Mouse (Mus musculus): ENCODE results near the gene Slc5a11. TPM values are rescaled to one million over a fixed set of nuclear protein-coding genes. Genes with fewer than 3 reads are reported as not detected.

Gene Slc5a11
- total RNA-seq, 2 experiments from 2014 or later = 0.17 to 0.42 TPM

DNA sequence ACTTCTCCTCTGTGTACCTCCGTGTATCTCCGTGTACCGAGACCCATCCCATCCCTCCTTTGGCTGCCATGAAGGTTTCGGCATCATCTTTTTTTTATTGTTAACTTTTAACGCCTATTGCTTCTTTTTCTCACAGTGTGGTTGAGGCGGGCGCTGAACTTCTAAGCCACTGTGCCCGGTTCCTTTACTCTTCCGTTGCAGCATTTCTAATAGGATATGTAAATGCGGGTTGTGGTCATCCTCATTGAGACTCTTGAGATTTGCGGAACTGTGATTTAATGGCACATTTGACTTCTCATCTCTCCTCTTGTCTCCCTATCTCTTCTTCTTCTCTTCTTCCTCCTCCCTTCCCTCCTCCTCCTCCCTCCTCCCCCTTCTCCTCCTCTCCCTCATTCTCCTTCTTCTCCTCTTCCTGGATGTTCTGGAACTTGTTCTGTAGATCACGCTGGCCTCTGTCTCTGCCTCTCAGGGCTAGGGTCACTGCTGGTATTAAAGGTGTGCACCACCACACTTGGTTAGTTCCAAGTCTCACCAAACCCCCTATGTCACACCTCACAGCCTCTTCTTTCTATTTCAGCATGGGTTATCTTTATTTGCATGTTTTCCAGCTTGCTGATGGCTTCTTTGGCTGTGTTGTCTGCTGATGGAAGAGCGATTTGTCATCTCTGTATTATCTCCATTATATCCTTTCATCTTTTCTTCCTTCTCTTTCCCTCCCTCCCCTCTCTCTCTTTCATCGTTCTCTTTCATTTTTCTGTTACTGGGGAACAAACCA lies 39.8 kb downstream of the Slc5a11 start:
- no peak for DNase-seq (ENCODE audit: low spot score in 2 of 2)
- intact Hi-C loops (cut with DNase I) = no loop called here

GRCm38 (mm10) chr7:123258103-123258502 lies 43.5 kb downstream of the Slc5a11 start:
- no peak for DNase-seq (ENCODE audit: low spot score in 2 of 2)
- intact Hi-C loops (cut with DNase I) = no loop called here

- intact Hi-C loops (cut with DNase I) = no loop called here
- no peak for DNase-seq (ENCODE audit: low spot score in 2 of 2)
Measured at GRCm38 (mm10) chr7:123273056-123273455, 58.5 kb downstream of the Slc5a11 start.

- intact Hi-C loops (cut with DNase I) = no loop called here
- DNase-seq (ENCODE audit: low spot score in 2 of 2) = no peak
Measured at GRCm38 (mm10) chr7:123276568-123276967, 62.0 kb downstream of the Slc5a11 start.

- intact Hi-C loops (cut with DNase I) = no loop called here
- DNase-seq (ENCODE audit: low spot score in 2 of 2) = no peak
Measured at GRCm38 (mm10) chr7:123279797-123280196, 65.2 kb downstream of the Slc5a11 start.

GRCm38 (mm10) chr7:123283826-123284225 lies 69.2 kb downstream of the Slc5a11 start:
- intact Hi-C loops (cut with DNase I) = no loop called here
- DNase-seq (ENCODE audit: low spot score in 2 of 2) = peak; percentile 28 to 32

DNA sequence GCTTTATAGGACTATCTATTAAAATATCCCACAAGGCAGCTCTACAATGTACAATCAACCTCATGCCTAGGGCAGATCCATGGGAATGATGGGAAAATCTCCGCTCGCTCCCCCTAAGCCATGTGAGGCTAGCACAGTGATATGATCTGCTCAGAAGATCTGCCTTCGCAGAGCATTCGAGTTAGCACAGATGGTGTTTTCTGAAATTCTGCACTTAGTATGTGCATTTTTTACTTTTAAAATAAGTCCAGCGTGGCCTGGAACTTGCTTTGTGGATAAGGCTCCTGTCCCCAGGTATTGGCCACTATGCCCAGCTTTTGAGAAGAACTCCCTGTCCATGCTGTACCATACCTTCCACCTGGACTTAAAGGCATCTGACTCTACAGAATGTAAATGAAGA lies 71.3 kb downstream of the Slc5a11 start:
- peak in 1 of 2 experiments; percentile 15 for DNase-seq (ENCODE audit: low spot score in 2 of 2)
- intact Hi-C loops (cut with DNase I) = no loop called here

DNA sequence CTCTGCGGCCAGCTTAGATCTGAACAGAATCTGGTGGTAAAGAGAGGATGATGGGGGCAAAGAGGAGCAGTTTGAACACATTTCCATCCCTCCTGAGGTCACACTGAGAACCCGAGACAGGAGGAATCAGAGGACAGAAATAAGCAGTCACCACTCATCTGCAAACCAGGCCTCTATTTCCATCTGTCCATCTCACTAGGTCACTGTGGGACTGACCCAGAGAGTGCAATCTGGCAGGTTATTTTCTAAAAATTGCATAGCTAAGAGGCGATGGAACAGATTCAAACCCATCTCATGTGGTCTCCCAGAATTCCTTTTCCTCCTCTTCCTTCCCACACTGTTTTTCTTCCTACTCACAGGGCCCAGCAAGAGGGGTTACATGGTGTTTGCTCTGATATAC lies 73.3 kb downstream of the Slc5a11 start:
- DNase-seq (ENCODE audit: low spot score in 2 of 2) = no peak
- intact Hi-C loops (cut with DNase I) = no loop called here

GRCm38 (mm10) chr7:123289176-123289575 lies 74.6 kb downstream of the Slc5a11 start:
- intact Hi-C loops (cut with DNase I) = no loop called here

DNA sequence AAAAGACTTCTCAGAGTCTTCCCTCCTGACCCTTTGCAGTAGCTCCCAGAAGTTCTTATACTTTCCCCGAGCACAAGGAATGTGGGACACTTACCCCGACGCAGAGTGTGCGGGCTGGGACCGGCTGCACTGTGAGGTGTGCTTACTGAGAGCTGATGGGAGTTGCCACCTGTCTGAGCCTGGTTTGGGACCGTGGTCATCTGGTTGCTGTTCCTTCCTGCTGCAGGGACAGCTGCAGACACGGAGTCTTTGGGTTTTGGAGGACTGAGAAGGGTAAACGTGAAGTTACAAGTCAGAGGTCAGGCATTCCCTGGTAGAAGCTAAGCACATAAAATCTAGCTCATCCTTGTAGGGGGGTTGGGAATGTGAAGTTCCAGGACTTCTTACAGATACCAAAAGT lies 77.4 kb downstream of the Slc5a11 start:
- DNase-seq (ENCODE audit: low spot score in 2 of 2) = no peak
- intact Hi-C loops (cut with DNase I) = no loop called here

More at GRCm38 (mm10) chr7:123289176-123289575, 74.6 kb downstream of the Slc5a11 start:
- no peak for DNase-seq (ENCODE audit: low spot score in 2 of 2)

GRCm38 (mm10) chr7:123293898-123294297 lies 79.3 kb downstream of the Slc5a11 start:
- DNase-seq (ENCODE audit: low spot score in 2 of 2) = no peak
- intact Hi-C loops (cut with DNase I) = no loop called here

- no peak for DNase-seq (ENCODE audit: low spot score in 2 of 2)
- intact Hi-C loops (cut with DNase I) = no loop called here
Measured at GRCm38 (mm10) chr7:123295423-123295822, 80.8 kb downstream of the Slc5a11 start.

DNA sequence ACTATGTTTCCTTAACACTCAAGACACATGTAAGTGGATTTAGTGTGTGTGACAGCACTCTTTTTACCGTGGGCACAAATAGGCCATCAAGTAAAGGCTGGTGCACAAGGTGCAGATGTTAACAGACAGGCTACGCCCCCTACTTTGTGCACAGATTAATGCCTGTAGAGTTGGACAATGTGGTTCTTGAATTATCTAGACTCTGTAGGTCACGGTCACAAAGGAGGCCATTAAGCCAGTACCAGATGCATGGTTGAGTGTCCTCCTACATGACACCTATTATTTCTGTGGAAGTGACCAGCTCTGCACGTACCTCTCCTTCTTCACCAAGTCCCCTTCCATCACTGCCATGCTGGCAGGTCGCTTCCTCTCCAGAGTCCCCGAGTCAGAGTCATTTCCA lies 81.5 kb downstream of the Slc5a11 start:
- no peak for DNase-seq (ENCODE audit: low spot score in 2 of 2)
- intact Hi-C loops (cut with DNase I) = no loop called here

DNA sequence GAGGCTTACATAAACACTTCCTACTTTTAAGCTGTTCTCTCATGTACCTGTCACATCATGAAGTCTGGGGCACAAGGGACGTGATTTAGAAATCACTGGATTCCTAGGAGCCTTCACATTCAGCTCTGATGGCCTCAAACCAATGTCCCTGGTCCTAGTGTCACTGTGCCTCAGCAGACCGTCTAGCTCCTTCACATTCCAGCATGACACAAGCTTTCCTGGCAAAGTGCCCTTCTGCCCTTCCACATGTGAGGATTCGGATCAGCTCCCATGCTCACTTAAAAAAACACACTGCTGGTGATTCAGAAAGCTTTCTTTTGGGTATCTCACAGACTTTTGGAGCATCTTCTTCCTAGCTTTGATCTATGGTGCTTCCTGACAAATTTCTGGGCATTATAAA lies 83.6 kb downstream of the Slc5a11 start:
- no peak for DNase-seq (ENCODE audit: low spot score in 2 of 2)
- intact Hi-C loops (cut with DNase I) = no loop called here

GRCm38 (mm10) chr7:123300258-123300657 lies 85.7 kb downstream of the Slc5a11 start:
- intact Hi-C loops (cut with DNase I) = no loop called here

GRCm38 (mm10) chr7:123305397-123305796 lies 90.8 kb downstream of the Slc5a11 start:
- no peak for DNase-seq (ENCODE audit: low spot score in 2 of 2)
- intact Hi-C loops (cut with DNase I) = no loop called here

More at GRCm38 (mm10) chr7:123300258-123300657, 85.7 kb downstream of the Slc5a11 start:
- no peak for DNase-seq (ENCODE audit: low spot score in 2 of 2)

GRCm38 (mm10) chr7:123307236-123307635 lies 92.7 kb downstream of the Slc5a11 start:
- intact Hi-C loops (cut with DNase I) = no loop called here
- no peak for DNase-seq (ENCODE audit: low spot score in 2 of 2)

DNA sequence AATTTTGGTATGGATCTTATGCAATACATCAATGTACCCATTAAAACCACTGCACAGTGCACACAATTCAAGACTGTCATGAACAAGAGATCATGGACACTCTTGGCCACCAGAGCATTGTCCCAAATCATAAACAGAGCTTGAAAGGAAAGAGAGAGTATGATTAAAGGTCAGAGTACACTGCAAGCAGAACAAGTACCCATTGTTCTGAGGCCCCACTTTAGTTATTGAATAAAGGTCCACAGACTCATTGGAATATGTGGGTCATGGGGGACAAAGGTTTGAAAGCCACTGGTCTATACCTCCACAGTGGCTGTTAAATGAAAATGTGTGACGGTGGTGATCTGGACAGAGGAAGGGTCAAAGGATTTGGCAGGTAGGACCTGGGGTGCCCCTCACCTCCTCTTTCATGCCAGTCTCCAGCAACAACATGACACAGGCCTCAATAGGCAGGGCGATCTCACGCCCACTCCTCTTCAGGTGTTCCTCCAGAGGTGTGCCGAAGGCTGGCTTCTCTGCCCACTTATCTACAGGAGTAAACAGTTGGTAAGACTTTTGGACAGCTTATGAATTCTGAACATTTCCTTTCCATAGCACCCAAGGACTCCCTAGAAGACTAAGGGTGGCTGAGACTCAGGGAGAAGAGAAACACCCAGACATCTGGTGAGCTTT lies 93.4 kb downstream of the Slc5a11 start:
- intact Hi-C loops (cut with DNase I) = no loop called here

GRCm38 (mm10) chr7:123311836-123312235 lies 97.3 kb downstream of the Slc5a11 start:
- DNase-seq (ENCODE audit: low spot score in 2 of 2) = peak in 1 of 2 experiments; percentile 41
- intact Hi-C loops (cut with DNase I) = no loop called here

More for the DNA sequence above, 93.4 kb downstream of the Slc5a11 start:
- DNase-seq (ENCODE audit: low spot score in 2 of 2) = no peak

- intact Hi-C loops (cut with DNase I) = no loop called here
Measured at GRCm38 (mm10) chr7:123312738-123313137, 98.2 kb downstream of the Slc5a11 start.

More at GRCm38 (mm10) chr7:123312738-123313137, 98.2 kb downstream of the Slc5a11 start:
- DNase-seq (ENCODE audit: low spot score in 2 of 2) = no peak
